Mouse (Mus musculus): ENCODE measurements around the gene Tenm4. TPM values are rescaled to one million over a fixed set of nuclear protein-coding genes. Genes with fewer than 3 reads are reported as not detected.

Gene Tenm4
- polyA plus RNA-seq, 1 experiment from 2014 or later, result 31.3 TPM

GRCm38 (mm10) chr7:96748538-96749045, 577.5 kb downstream of the Tenm4 start:
- no peak overlapping the region for H3K4me2 ChIP-seq (ENCODE audit: low read depth, low read length)
- DNase-seq (ENCODE audit: low spot score), result no peak
- 53% methylated on average over 7 of the region's 7 CpGs for WGBS
- no peak overlapping the region for H3K9ac ChIP-seq (ENCODE audit: low read depth, low read length)
- H3K36me3 ChIP-seq (ENCODE audit: control insufficient read depth, insufficient read depth, low read length), result no peaks in the 10 kb centered on the region
- no peak overlapping the region for H3K4me3 ChIP-seq (ENCODE audit: low read depth, low read length)
- no peak overlapping the region for H3K27ac ChIP-seq (replicated peaks; ENCODE audit: low read depth, low read length)
- no peaks in the 10 kb centered on the region for H3K9me3 ChIP-seq (ENCODE audit: control insufficient read depth, low read length)
- ATAC-seq (ENCODE audit: low read depth), result peak; percentile 45
- H3K27me3 ChIP-seq (replicated peaks; ENCODE audit: control insufficient read depth, insufficient read depth, low read length), result no peaks in the 10 kb centered on the region
- peaks cover 34% of the 10 kb centered on the region for H3K4me1 ChIP-seq (ENCODE audit: control insufficient read depth, insufficient read depth, low read length)

DNA sequence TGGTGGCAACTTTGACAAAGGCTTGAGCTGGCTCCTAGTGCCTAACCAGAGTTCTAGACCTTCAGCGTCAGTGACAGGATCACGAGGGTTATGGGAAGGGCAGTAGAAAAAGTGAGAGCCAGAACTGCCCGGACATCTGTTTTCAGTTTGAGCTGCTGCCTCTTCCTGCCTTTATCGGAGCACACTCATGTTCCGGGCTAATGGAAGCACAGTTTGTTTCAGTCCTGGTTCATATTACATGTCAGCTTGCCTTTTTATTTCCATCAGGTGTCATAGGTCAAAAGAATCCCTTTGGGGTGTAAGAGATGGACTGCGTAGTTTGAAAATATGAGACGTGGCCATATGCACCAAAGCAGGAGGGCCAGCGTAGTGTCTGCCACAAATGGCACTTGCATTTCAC, 578.7 kb downstream of the Tenm4 start:
- Histone ChIP-seq H3K27ac (replicated peaks; ENCODE audit: low read depth, low read length) (no peak overlapping the region; the same call in 1 of the 2 replicates), H3K36me3 (ENCODE audit: control insufficient read depth, insufficient read depth, low read length) (no peaks in the 10 kb centered on the region), H3K4me2 (ENCODE audit: low read depth, low read length) (no peak overlapping the region), H3K4me3 (ENCODE audit: low read depth, low read length) (no peak overlapping the region), H3K4me1 (ENCODE audit: control insufficient read depth, insufficient read depth, low read length) (peaks cover 42% of the 10 kb centered on the region), H3K9ac (ENCODE audit: low read depth, low read length) (no peak overlapping the region; the same call in 1 of the 2 replicates), H3K9me3 (ENCODE audit: control insufficient read depth, low read length) (no peaks in the 10 kb centered on the region), H3K27me3 (replicated peaks; ENCODE audit: control insufficient read depth, insufficient read depth, low read length) (no peaks in the 10 kb centered on the region)
- no peak for DNase-seq (ENCODE audit: low spot score)
- ATAC-seq (ENCODE audit: low read depth), result no peak
- WGBS, result 28% methylated on average over 8 of the region's 8 CpGs

DNA sequence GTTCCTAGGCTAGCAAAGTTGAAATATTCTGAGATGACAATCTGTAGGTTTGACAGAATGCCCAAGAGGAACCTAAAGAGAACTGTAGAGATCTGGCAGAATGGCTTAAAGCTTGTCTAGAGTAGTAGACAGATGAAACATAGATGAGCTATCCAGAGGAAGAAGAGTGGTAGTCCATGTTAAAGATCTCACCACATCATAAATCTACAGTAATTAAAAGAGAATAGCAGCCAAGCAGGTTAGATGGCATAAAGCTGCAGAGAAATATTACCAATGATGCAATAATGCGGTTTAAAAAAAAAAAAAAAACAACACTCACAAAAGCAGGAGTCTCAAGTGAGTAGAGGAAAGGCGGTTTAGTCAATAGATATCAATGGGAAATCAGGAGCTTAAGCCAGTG, 580.2 kb downstream of the Tenm4 start:
- Histone ChIP-seq H3K27ac (replicated peaks; ENCODE audit: low read depth, low read length) (no peak overlapping the region), H3K4me3 (ENCODE audit: low read depth, low read length) (no peak overlapping the region), H3K27me3 (replicated peaks; ENCODE audit: control insufficient read depth, insufficient read depth, low read length) (no peaks in the 10 kb centered on the region), H3K9me3 (ENCODE audit: control insufficient read depth, low read length) (no peaks in the 10 kb centered on the region), H3K4me2 (ENCODE audit: low read depth, low read length) (no peak overlapping the region), H3K4me1 (ENCODE audit: control insufficient read depth, insufficient read depth, low read length) (peaks cover 44% of the 10 kb centered on the region), H3K9ac (ENCODE audit: low read depth, low read length) (no peak overlapping the region), H3K36me3 (ENCODE audit: control insufficient read depth, insufficient read depth, low read length) (no peaks in the 10 kb centered on the region)
- WGBS, result 93% methylated on average over 2 of the region's 2 CpGs
- ATAC-seq (ENCODE audit: low read depth) (no peak), DNase-seq (ENCODE audit: low spot score) (no peak)

DNA sequence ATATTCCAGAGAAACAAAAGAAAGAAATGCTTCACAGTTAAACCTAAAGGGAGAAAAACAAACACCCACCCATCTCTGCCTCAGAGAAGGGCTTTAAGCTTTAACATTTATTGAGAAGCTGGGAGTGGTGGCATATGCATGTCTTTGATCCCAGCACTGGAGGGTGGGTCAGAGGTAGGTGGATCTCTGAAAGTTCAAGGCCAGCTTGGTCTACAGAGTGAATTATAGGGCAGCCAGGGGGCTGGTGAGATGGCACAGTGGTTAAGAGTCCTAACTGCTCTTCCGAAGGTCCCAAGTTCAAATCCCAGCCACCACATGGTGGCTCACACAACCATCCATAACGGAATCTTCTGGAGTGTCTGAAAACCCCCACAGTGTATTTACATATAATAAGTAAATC, 581.7 kb downstream of the Tenm4 start:
- Histone ChIP-seq H3K4me2 (ENCODE audit: low read depth, low read length) (no peak overlapping the region), H3K9me3 (ENCODE audit: control insufficient read depth, low read length) (no peaks in the 10 kb centered on the region), H3K4me3 (ENCODE audit: low read depth, low read length) (no peak overlapping the region), H3K27me3 (replicated peaks; ENCODE audit: control insufficient read depth, insufficient read depth, low read length) (no peaks in the 10 kb centered on the region), H3K27ac (replicated peaks; ENCODE audit: low read depth, low read length) (no peak overlapping the region), H3K36me3 (ENCODE audit: control insufficient read depth, insufficient read depth, low read length) (no peaks in the 10 kb centered on the region), H3K9ac (ENCODE audit: low read depth, low read length) (no peak overlapping the region), H3K4me1 (ENCODE audit: control insufficient read depth, insufficient read depth, low read length) (peaks cover 47% of the 10 kb centered on the region)
- DNase-seq (ENCODE audit: low spot score) (no peak), ATAC-seq (ENCODE audit: low read depth) (no peak)
- WGBS, result 94% methylated on average over 2 of the region's 2 CpGs

DNA sequence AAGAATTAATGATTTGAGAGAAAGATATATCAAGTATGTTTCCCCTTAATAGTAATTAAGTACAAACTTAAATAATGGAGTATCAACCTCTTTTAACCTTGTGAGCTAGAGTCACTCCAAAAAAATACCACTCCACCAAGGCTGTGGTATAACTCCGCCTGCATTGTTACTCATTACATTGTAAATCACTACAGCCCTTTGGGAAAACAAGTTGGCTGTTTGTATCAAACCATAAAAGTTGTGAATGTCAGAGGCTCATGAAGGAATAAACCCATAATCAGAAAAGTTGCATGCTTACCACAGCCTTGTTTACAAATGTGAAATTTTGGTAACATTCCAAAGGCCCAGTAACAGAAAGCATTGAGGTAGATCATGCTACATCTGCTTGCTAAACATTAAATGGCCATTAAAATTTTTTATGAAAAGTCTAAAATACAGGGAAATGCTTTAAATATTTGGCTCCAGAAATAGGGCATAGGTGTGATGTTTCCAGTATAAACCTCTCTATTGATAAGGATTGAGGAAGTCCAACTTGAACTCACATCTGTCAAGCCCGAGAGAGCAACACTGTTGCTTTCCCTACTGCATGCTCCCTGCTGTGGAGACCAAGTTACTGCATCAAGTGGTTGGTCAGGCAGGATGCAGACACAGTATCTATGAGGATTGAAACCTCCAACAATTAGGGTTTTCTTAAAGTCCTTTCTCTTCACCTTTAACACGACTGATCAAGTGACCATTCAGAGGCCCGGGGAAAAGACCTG, 582.5 kb downstream of the Tenm4 start:
- H3K4me1 ChIP-seq (ENCODE audit: control insufficient read depth, insufficient read depth, low read length), result peaks cover 47% of the 10 kb centered on the region
- WGBS, result 43% methylated on average over 4 of the region's 4 CpGs
- no peak for ATAC-seq (ENCODE audit: low read depth)

DNA sequence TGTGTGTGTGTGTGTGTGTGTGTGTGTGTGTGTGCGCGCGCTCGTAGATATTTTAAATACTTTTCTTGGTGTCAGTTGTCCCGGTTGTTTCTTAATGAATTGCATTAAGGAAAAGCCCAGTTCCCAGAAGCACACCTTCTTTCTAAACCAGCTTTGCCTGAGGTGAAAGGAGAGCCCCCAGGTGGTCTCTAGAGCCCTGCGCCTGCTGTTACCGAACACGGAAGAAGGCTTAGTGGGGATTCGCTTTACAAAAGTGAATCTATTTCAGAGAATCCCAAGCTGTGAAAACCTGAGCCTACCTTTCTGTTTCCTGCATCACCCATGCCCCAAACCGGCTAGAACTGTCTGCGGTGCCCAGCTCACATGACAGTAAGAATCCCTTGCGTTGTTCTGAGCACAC, 583.1 kb downstream of the Tenm4 start:
- DNase-seq (ENCODE audit: low spot score) (peak; percentile 64), ATAC-seq (ENCODE audit: low read depth) (peak; percentile 72)
- H3K4me1 ChIP-seq (ENCODE audit: control insufficient read depth, insufficient read depth, low read length), result peaks cover 40% of the 10 kb centered on the region
- no peaks in the 10 kb centered on the region for H3K27me3 ChIP-seq (replicated peaks; ENCODE audit: control insufficient read depth, insufficient read depth, low read length)
- H3K4me3 ChIP-seq (ENCODE audit: low read depth, low read length), result no peak overlapping the region
- no peak overlapping the region for H3K27ac ChIP-seq (replicated peaks; ENCODE audit: low read depth, low read length)
- H3K36me3 ChIP-seq (ENCODE audit: control insufficient read depth, insufficient read depth, low read length), result no peaks in the 10 kb centered on the region
- peak overlapping the region; percentile 18; the same call in 1 of the 2 replicates for H3K4me2 ChIP-seq (ENCODE audit: low read depth, low read length)
- no peaks in the 10 kb centered on the region for H3K9me3 ChIP-seq (ENCODE audit: control insufficient read depth, low read length)
- H3K9ac ChIP-seq (ENCODE audit: low read depth, low read length), result 0 out of 2 replicates have a peak overlapping the region, but pooled peaks have one; percentile 8
- 38% methylated on average over 12 of the region's 12 CpGs for WGBS

More for the DNA sequence above, 582.5 kb downstream of the Tenm4 start:
- Histone ChIP-seq H3K36me3 (ENCODE audit: control insufficient read depth, insufficient read depth, low read length) (no peaks in the 10 kb centered on the region), H3K9me3 (ENCODE audit: control insufficient read depth, low read length) (no peaks in the 10 kb centered on the region), H3K4me3 (ENCODE audit: low read depth, low read length) (no peak overlapping the region), H3K4me2 (ENCODE audit: low read depth, low read length) (no peak overlapping the region), H3K9ac (ENCODE audit: low read depth, low read length) (no peak overlapping the region), H3K27me3 (replicated peaks; ENCODE audit: control insufficient read depth, insufficient read depth, low read length) (no peaks in the 10 kb centered on the region), H3K27ac (replicated peaks; ENCODE audit: low read depth, low read length) (no peak overlapping the region)
- DNase-seq (ENCODE audit: low spot score), result no peak

DNA sequence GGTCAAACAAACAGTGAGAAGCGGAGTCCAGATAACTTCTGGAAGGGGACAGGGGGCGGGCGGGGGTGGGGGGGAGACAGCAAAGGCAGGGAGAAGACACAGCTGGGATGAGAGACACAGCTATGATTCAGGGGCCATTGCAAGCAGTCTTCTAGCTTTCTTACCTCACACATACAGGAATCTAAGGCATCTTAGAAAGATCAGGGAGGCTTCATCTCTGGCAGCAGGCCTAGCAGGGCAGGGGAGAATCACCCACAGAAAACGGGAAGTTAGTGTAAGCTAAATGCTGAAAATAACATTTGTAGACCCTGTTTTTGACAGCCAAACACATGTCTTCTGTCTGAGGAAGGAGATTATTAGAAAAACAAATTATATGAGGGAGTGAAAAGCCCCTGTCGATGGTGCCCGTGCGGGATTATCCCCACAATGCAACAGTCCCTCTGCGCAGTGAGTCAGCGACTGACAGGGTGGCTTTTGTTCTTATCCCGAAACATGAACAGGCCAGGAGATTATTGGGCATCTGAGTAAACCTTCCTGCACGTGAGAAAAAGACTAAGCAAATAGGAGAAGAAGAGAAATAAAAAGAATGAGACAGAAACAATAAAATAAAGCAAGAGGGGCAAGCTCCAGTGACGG, 584.5 kb downstream of the Tenm4 start:
- H3K27ac ChIP-seq (replicated peaks; ENCODE audit: low read depth, low read length), result no peak overlapping the region
- DNase-seq (ENCODE audit: low spot score) (no peak), ATAC-seq (ENCODE audit: low read depth) (no peak)
- WGBS, result 59% methylated on average over 12 of the region's 12 CpGs
- H3K4me2 ChIP-seq (ENCODE audit: low read depth, low read length), result no peak overlapping the region
- H3K9me3 ChIP-seq (ENCODE audit: control insufficient read depth, low read length), result no peaks in the 10 kb centered on the region
- no peak overlapping the region for H3K9ac ChIP-seq (ENCODE audit: low read depth, low read length)
- H3K36me3 ChIP-seq (ENCODE audit: control insufficient read depth, insufficient read depth, low read length), result no peaks in the 10 kb centered on the region
- H3K4me1 ChIP-seq (ENCODE audit: control insufficient read depth, insufficient read depth, low read length), result peaks cover 38% of the 10 kb centered on the region
- H3K4me3 ChIP-seq (ENCODE audit: low read depth, low read length), result no peak overlapping the region
- no peaks in the 10 kb centered on the region for H3K27me3 ChIP-seq (replicated peaks; ENCODE audit: control insufficient read depth, insufficient read depth, low read length)

DNA sequence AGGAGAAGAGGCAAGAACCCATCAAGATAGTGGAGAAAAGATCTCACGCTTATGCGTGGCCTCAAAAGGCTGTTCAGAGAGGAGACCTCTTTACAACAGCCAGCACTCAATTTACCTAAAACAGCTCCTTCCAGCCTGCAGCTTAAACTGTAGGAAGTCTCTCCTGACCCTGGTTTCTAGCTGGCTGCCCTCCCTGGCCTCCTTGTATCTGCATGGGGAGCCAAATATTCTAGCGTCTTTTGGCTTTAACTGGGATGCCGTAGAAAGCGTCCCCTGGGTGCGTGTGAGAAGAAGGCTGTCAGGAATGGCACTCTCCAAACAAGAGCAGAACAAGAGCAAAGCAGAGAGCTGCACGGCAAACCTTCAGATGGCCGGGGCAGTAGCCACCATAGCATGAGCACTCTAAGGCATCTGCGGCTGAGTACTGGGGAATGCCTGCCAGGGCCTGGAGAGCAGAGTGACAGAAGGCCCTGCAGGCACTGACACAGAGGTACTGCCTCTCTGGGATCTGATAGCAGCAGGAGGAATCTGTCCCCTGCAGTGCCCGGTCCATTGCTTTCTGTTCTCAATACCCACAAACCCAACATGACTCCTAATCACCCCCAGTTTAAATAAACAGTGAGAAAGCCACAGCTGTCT, 585.2 kb downstream of the Tenm4 start:
- Histone ChIP-seq H3K4me3 (ENCODE audit: low read depth, low read length) (no peak overlapping the region), H3K4me1 (ENCODE audit: control insufficient read depth, insufficient read depth, low read length) (peaks cover 38% of the 10 kb centered on the region), H3K27ac (replicated peaks; ENCODE audit: low read depth, low read length) (no peak overlapping the region), H3K27me3 (replicated peaks; ENCODE audit: control insufficient read depth, insufficient read depth, low read length) (no peaks in the 10 kb centered on the region), H3K4me2 (ENCODE audit: low read depth, low read length) (no peak overlapping the region), H3K9ac (ENCODE audit: low read depth, low read length) (0 out of 2 replicates have a peak overlapping the region, but pooled peaks have one; percentile 6), H3K9me3 (ENCODE audit: control insufficient read depth, low read length) (no peaks in the 10 kb centered on the region), H3K36me3 (ENCODE audit: control insufficient read depth, insufficient read depth, low read length) (no peaks in the 10 kb centered on the region)
- ATAC-seq (ENCODE audit: low read depth), result no peak
- 47% methylated on average over 10 of the region's 10 CpGs for WGBS
- DNase-seq (ENCODE audit: low spot score), result no peak
